Mouse (Mus musculus) small intestine, adult 2 months (tissue): ENCODE measurements around the gene Myo1a.

Source experiments
- CTCF ChIP-seq: fragments of 200-500 bp; IDR thresholded peaks from 2 replicates; pipeline ENCODE4 v1.5.1; 2012; ENCODE audit warnings: low read depth, mild to moderate bottlenecking, control low read depth, inconsistent platforms, low read length, moderate library complexity, mixed read lengths; ENCODE audit not compliant: insufficient replicate concordance, insufficient read length; ENCODE audit errors: extremely low read depth
- POLR2A ChIP-seq: fragments of 200-500 bp; IDR thresholded peaks from 2 replicates; pipeline ENCODE4 v1.6.1; 2012; ENCODE audit warnings: low read depth, mild to moderate bottlenecking, control low read depth, inconsistent platforms, low read length, moderate library complexity

DNA sequence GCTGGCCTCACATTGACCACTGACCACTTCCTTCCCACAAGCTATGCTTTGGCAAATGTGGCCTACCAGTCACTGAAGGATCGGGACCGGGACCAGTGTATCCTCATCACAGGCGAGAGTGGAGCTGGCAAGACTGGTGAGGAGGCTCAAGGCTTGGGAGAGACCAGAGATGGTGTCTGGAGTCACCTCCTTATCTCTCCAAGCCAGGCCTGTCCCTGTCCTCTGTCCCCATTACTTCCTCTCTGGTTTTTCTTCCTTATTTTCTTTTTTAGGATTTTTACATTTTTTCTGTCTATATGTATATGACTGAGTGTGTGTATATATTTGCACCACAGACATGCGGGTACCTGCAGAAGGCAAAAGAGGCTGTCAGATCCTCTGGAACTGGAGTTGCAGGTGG, 813 bp downstream of the Myo1a start:
- TF ChIP-seq POLR2A (no peak), CTCF (no peak)
